Mouse (Mus musculus) mature B cell (primary cell): Measurements from ENCODE around the gene Runx3.

Experiments
- in situ Hi-C: fragments of 300-500 bp; cut with MboI; formaldehyde crosslinking; loops from 2 replicates; pipeline ENCODE4 v1.14.3; 2019

Runx3 gene

DNA sequence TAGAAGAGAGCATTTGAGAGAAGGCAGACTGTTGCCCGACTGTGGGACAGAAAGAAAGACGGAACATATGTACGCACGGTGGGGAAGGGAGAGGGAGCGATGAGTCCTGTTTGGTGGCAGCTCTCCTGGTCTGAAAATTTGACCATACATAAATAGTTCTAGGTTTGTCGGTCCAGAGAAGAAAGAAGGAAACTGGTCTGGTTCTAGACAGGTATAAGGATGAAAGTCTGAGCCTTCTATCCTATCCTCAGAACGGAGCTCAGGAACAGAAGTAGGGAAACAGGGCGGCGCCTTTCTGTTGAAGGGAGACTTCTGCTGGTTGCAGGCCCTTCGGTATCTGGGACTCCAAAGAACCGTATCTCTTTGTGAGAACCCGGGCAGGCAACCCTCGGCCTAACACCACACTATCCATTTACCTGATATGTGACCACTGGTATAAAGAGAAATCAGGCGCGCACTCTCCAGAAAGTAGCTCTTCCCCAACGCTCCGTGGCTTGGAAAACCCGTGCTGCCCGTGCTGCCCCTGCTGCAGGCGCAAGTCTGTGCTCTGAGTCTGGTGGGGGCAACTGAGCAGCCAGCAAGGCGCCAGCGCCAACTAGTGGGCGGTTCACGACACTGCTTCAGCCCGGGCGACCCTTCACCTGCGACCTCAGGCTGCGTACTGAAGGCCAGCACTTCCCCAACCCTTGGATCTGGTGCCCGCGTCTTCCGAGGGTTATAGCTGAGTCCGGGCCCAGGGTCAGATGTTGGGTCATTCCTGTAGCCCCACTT lies 29.8 kb downstream of the Runx3 start:
- in situ Hi-C loops = no loop called here

GRCm38 (mm10) chr4:135151111-135151987 lies 30.9 kb downstream of the Runx3 start:
- in situ Hi-C loops = no loop called here

DNA sequence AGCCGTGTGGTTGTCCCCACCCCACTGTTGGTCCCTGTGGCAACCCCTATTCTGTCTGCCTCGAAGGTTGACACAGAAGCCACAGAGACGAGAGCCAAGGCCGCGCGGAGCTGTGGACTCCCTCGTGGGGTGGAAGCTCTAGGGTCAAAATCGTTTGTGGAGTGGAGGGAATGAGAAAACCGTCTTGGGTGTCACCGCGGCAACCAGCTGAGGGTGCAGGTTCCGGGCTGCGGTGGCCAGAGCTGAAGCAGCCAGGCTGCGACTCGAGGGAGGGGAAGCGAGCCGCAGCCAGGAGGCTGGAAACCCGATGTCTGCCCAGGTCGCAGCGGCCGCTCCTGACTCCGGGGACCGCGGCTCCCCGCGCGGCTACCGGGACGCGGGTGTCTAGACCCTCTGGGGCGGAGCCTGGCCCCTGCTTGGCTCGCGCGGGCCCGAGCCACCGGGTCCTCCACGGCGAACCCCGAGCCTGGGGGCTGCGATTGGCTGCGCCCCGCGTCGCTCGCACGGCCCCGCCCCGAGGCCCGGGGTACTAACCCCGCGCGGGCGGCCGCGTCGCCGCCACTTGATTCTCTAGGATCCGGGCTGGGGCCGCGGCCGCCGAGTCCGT lies 31.6 kb downstream of the Runx3 start:
- in situ Hi-C loops = no loop called here

DNA sequence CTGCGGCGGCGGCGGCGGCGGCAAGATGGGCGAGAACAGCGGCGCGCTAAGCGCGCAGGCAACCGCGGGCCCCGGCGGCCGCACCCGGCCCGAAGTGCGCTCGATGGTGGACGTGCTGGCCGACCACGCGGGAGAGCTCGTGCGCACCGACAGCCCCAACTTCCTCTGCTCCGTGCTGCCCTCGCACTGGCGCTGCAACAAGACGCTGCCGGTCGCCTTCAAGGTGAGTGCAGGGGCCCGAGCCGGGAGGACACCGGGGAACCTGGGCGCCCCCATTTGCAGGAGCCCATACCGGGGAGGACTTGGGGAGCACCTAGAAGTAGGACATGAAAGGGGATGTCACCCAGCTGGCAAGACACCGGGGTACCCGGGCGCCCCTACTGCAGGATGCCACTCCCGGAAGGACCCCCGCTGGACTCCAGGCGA lies 32.4 kb downstream of the Runx3 start:
- in situ Hi-C loops = no loop called here

GRCm38 (mm10) chr4:135153260-135154088 lies 33.0 kb downstream of the Runx3 start:
- in situ Hi-C loops = no loop called here

DNA sequence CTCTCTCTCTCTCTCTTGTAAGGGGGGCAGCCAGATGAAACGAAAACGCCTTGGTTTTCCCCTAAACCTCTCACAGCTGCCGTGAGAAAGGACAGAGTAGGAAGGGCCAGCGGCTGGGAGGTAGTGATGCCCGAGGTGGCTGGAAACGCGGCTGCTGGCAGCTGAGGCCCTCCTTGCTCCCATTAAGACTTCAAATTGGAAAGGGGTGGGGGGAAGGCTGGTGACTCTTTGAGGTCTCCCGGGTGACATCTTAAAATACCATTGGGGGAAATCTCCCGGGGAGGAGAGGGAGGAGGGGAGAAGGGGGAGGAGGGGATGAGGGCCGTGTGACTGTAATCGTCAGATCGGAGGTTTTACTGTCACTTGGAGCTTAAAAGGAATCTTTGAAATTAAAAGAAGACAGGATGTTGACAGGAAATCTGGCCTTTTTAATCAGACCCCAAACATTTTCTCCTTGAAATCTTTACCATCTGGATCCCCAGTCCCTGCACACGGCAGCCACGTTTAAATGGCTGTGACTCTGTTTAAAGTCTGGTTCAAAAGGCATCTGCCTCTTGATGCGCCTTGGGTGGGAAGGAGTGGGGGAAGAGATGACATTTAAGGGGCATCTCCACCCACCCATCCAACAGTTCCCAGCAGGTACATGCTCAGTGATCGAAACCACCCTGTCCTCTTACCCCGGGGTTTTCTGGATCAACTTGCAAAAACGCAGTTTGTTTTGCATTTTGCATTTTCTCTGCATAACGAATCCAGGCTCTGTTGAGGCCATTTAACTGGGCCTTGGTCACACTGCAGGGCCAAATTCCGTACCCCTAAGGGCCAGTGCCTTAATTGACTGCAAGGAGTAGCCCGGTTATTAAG lies 33.9 kb downstream of the Runx3 start:
- in situ Hi-C loops = no loop called here

DNA sequence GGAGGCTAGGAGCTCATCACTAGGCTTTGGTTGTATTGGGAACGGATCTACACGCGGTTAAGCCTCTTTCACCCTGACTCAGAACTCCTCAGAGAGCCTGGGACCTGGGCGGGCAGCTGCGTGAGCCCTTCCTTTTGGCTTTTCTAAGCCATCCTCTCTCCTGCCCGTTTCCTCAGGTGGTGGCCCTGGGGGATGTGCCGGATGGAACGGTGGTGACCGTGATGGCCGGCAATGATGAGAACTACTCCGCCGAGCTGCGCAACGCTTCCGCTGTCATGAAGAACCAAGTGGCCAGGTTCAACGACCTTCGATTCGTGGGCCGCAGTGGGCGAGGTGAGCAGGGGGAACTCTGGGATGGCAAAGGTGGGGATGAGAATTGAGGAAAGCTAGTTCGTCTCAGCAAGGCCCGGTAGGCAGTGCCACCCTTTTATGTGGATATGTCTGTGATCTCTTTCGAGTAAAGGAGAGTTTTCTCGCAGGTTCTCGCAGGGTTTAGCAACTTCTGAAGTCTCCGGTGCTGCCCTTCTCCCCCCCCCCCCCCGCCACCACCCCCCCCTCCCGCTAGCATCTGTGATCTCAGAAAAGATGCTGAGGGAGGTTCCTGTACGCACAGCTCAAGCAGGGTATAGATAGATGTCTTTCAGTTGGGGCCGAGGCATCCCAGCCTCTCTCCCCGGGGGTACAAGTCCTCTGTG lies 34.8 kb downstream of the Runx3 start:
- in situ Hi-C loops = no loop called here

DNA sequence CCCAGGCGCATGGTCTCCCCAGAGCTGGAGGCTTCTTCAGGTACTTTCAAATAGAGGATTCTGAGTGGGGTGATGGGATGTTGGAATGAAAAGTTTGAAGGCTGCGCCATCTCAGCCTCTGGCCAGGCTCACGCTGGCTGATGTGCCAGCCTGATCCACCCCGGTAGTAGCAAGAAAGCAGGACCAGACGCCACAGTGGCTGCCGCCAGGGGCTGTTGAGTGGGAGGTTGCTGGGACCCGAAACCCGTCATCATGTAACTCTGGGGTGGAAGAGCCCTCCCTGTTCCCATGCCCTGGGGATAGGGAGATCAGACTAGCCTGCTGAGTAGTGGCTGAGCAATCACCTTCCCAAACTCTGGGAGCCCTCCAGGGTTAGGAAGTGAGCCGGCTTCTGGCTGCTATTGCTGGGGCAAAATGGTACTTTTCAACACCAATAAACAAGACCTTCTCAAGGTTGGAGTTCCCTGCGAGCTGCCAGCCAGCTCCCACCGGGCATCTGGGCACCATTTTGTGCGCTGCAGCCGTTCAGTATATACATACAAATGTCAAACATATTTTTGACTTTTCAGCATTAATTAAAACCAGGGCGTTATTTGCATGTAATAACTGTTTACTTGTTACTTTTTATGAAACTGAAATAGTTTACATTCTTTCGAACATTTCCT lies 35.5 kb downstream of the Runx3 start:
- in situ Hi-C loops = no loop called here

DNA sequence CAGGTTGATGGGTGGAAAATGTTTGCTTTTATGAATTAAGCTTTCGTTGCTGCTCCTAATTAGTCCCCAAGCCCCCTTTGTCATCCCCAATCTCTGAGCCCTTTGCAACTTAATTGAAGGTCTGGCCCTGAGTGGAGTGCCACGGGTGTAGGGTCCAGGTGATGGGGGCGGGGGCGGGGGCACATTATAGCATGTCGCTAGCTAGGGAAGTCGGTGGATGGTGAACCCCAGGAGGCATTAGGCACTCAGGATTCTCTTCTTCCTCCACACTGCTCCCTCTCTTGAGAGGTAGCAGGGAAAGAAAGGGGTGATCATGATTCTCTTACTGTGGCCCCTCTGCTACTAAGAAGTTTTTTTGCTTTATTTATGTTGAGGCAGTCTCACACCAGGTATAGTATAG lies 36.1 kb downstream of the Runx3 start:
- in situ Hi-C loops = no loop called here

GRCm38 (mm10) chr4:135157329-135157728 lies 36.9 kb downstream of the Runx3 start:
- in situ Hi-C loops = no loop called here

DNA sequence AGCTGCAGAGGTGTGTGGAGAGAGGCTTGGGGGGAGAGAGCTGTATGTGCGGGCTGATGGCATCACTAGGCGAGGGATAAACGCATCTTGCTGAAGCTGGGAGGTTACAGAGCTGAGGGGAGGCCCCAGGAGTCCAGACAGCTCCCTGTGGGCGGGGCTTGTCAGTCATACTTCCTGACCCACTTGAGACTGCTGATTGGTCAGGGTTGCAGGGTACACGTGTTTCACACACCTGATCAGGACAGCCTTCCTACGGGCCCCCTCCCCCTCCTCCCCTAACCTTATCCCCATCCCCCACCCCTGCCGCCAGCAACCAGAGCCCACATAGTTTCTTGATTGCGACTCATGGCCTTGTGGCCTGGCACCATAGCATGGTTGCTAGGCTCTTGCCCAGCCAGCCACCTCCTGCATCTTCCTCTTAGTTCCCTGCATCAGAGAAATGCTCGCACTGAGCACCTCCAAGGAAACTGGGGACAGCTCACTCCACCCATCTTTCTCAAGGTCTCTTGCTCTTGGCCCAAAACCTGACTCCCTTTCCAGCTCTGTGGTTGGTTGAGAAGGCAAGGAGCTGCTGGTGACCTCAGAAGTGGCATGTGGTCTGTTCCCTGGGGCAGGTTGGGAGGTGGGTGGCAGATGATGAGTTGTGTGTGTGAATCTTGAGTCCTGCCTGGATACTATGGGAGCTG lies 38.4 kb downstream of the Runx3 start:
- in situ Hi-C loops = no loop called here

DNA sequence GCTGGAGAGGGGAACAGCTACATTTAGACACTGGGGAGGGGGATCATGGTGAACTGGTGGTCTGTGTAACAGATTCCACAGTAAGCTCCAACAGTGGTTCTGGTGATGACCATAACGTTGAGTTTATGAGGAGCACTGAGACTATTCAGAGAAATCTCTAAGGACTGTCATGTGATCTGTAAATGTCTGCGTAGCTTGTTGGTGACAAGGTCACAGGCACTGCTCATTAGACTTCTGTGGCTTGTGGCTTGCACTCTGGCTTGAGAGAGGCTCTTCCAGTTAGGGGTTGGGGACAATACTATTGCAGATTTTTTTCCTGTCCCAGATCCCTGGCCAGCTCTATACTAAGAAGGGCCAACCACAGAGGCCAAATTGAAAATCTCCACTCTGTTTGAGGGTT lies 39.2 kb downstream of the Runx3 start:
- in situ Hi-C loops = no loop called here

DNA sequence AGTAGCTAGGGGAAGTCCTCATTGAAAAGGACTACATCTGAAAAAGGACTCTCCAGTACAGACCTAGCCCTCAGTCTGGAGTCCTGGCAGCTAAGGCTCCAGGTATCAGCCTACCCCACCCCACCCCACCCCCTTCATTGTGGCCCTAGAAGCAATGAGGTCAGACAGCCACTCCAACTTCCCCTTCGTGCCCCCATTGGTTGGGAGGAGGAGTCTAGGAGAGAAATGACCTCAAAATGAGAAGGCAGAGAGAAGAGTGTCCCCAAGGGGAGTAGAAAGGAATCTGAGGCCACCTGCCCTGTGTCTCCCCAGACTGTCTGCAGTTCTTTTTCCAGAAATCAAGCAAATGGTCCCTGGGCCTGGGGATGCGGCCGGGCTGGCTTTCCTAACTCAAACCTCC lies 39.7 kb downstream of the Runx3 start:
- in situ Hi-C loops = no loop called here

- in situ Hi-C loops = no loop called here
Measured at GRCm38 (mm10) chr4:135161441-135161840, 41.0 kb downstream of the Runx3 start.

- in situ Hi-C loops = no loop called here
Measured at GRCm38 (mm10) chr4:135165761-135166160, 45.3 kb downstream of the Runx3 start.

DNA sequence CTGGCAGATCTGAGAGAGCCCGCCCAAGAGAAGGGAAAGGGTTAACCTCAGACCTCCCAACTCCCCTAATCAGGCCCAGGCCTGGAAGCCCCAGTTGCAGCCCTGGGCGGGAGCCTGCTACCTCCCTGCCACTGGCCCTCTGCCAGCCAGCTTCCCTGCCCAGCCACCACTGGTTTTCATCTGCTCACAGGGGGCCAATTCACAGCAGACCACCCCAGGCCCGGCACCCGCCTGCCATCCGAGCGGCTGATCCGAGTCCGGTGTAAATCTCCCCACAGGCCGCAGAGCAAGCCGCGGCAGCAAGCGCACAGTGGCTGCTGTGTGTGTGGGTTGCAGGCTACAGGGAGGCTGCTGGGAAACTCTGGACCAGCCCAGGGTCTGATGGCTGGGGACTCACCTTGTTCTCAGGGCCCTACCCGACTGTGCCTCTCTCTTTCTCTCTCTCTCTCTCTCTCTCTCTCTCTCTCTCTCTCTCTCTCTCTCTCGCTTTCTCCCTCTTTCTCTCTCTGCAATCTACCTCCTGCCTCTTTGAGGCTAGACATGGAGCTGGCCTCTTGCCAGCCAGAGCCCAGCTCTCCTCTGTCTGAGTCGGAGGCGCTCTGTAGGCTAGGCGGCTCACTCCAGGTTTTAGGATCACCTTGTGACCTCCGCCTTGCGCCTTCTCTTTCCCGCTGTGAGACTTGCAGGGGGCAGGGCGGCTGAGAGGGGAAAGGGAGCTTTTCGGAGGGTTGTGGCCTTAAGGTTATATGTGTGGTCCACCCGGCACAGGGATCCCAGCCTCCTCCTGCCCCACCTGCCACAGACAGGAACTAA lies 46.2 kb downstream of the Runx3 start:
- in situ Hi-C loops = no loop called here

DNA sequence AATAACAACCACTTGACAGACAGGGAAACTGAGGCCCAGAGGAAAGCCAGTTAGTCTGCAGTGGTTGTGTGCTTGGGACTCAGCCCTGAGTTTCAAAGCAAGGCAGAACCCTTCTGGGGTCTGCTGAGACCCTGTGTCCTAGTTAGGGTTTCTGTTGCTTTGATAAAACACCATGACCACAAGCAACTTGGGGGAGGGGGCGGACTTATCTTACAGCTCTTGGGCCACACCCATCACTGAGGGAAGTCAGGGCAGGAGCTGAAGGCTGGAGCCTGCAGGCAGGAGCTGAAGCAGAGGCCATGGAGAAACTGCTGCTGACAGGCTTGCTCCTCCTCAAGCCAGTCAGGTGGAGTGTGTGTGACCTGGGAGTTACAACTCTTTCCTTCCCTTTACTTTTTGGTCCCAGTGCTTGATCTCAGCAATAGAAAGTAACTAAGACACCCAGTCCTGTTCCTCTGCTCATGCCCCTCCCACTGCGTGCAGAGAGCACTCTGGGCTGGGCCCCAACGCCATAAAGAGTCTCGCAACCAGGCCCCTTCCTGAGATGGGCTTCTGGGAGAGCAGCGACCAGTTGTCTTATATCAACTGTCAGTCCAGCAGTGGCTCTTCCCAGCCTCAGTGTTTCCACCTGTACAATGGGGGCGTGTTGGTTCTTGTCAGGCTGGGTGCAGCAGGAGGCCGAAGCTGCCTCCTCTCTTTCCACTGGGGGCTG lies 47.5 kb downstream of the Runx3 start:
- in situ Hi-C loops = no loop called here

GRCm38 (mm10) chr4:135169096-135169495 lies 48.6 kb downstream of the Runx3 start:
- in situ Hi-C loops = no loop called here
